Mouse (Mus musculus): ENCODE measurements around the gene Apold1. TPM values are rescaled to one million over a fixed set of nuclear protein-coding genes. Genes with fewer than 3 reads are reported as not detected.
A peak's percentile ranks its signal among the peaks of the same experiment; 100 is the strongest.

The Apold1 gene
- total and polyA plus RNA-seq, 3 experiments: 0.08 to 0.12 TPM; not detected in 1

DNA sequence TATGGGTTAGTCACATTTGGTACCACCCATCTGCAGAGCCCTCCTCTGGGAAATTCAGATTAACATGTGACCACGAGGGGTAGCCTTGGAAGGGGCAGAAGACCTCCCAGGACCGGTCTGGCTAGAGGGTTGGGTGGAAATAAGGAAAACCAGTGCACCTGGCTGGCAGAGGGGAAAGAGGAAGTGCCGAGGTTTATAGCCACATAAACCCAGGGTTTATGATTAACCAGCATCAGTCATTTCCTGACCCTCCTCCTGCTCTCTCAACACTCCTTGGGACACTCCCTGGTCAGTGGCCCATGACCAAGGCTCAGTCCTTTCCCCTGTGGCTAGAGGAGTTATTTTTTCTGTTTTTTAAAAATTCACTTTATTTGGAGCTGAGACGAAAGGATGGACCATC, 47.7 kb downstream of the Apold1 start:
- Histone ChIP-seq H3K36me3 (ENCODE audit: control insufficient read depth in 1 of 2, insufficient read depth in 2 of 2, low read length in 2 of 2) (peaks cover 0 to 17% of the 10 kb centered on the region in 2 experiments; a peak in 2 of 4 replicates), H3K4me1 (ENCODE audit: control insufficient read depth in 1 of 2, insufficient read depth in 2 of 2, low read length in 2 of 2) (peaks cover 4 to 22% of the 10 kb centered on the region in 2 experiments), H3K79me2 (ENCODE audit: control insufficient read depth, insufficient read depth, low read length, poor library complexity) (no peaks in the 10 kb centered on the region)

More for the DNA sequence above, 47.7 kb downstream of the Apold1 start:
- DNase-seq (ENCODE audit: low read depth, low spot score): no peak
- H3K27me3 ChIP-seq (ENCODE audit: control insufficient read depth in 1 of 2, insufficient read depth in 2 of 2, low read length in 2 of 2): no peaks in the 10 kb centered on the region
- no peak overlapping the region for H3K9ac ChIP-seq (ENCODE audit: control insufficient read depth, low read depth, low read length, poor library complexity, severe bottlenecking)
- TF ChIP-seq RCOR1 (IDR thresholded peaks at IDR 0.05; ENCODE audit: low read depth, low read length) (peak; percentile 88), HCFC1 (IDR thresholded peaks at IDR 0.05; ENCODE audit: low read depth, low read length) (no peak)
- H3K9me3 ChIP-seq (replicated peaks; ENCODE audit: insufficient read depth, low read length): no peaks in the 10 kb centered on the region
- no peak overlapping the region for H3K27ac ChIP-seq (ENCODE audit: control insufficient read depth, low read depth, low read length)
- H3K4me3 ChIP-seq (ENCODE audit: control insufficient read depth in 1 of 2, insufficient read depth in 1 of 2, low read depth in 2 of 2, low read length in 2 of 2): no peak overlapping the region

Other genes with a start within 250 kb of the Apold1 start
- gene Dusp16, start 189.1 kb upstream of the Apold1 start, total RNA-seq (2012; rRNA removed): 1.9 and 2.2 TPM in 2 replicates
- 1 to 10 TPM in 1 of 2 experiments, not detected in 1; 6.9 TPM for gene Dusp16, start 189.1 kb upstream of the Apold1 start, polyA plus RNA-seq (2012; ENCODE audit: insufficient read depth in 1 of 2, insufficient read length in 2 of 2, low read depth in 1 of 2, low replicate concordance in 2 of 2, missing spikeins in 1 of 2)
- 1.5 and 2.1 TPM in 2 replicates for gene Crebl2, start 151.6 kb upstream of the Apold1 start, total RNA-seq (2012; rRNA removed)
- gene Crebl2, start 151.6 kb upstream of the Apold1 start, polyA plus RNA-seq (2012; ENCODE audit: insufficient read depth in 1 of 2, insufficient read length in 2 of 2, low read depth in 1 of 2, low replicate concordance in 2 of 2, missing spikeins in 1 of 2): 1 to 10 TPM in 1 of 2 experiments, not detected in 1; 3.7 TPM
- 8.4 and 9.0 TPM in 2 replicates for gene Gpr19, start 83.1 kb upstream of the Apold1 start, total RNA-seq (2012; rRNA removed)
- gene Gpr19, start 83.1 kb upstream of the Apold1 start, polyA plus RNA-seq (2012; ENCODE audit: insufficient read depth in 1 of 2, insufficient read length in 2 of 2, low read depth in 1 of 2, low replicate concordance in 2 of 2, missing spikeins in 1 of 2): 10 to 100 TPM in 1 of 2 experiments, not detected in 1; 11.7 TPM
- 7.7 and 12.0 TPM in 2 replicates for gene Cdkn1b, start 61.3 kb upstream of the Apold1 start, total RNA-seq (2012; rRNA removed)
- 10 to 100 TPM in 1 of 2 experiments, not detected in 1; 21.2 TPM for gene Cdkn1b, start 61.3 kb upstream of the Apold1 start, polyA plus RNA-seq (2012; ENCODE audit: insufficient read depth in 1 of 2, insufficient read length in 2 of 2, low read depth in 1 of 2, low replicate concordance in 2 of 2, missing spikeins in 1 of 2)
- 84.1 and 102 TPM in 2 replicates for gene Ddx47, start 29.9 kb downstream of the Apold1 start, total RNA-seq (2012; rRNA removed)
- gene Ddx47, start 29.9 kb downstream of the Apold1 start, polyA plus RNA-seq (2012; ENCODE audit: insufficient read depth in 1 of 2, insufficient read length in 2 of 2, low read depth in 1 of 2, low replicate concordance in 2 of 2, missing spikeins in 1 of 2): 100 to 1,000 TPM in 1 of 2 experiments, not detected in 1; 117 TPM
- gene Gprc5a, start 83.9 kb downstream of the Apold1 start, total RNA-seq (2012; rRNA removed): not detected in 2 replicates
- gene Gprc5a, start 83.9 kb downstream of the Apold1 start, polyA plus RNA-seq (2012; ENCODE audit: insufficient read depth in 1 of 2, insufficient read length in 2 of 2, low read depth in 1 of 2, low replicate concordance in 2 of 2, missing spikeins in 1 of 2): under 1 TPM in 1 of 2 experiments, not detected in 1; 0.06 TPM
- not detected in 2 replicates for gene Gprc5d, start 136.6 kb downstream of the Apold1 start, total RNA-seq (2012; rRNA removed)
- gene Gprc5d, start 136.6 kb downstream of the Apold1 start, polyA plus RNA-seq (2012; ENCODE audit: insufficient read depth in 1 of 2, insufficient read length in 2 of 2, low read depth in 1 of 2, low replicate concordance in 2 of 2, missing spikeins in 1 of 2): not detected
- gene Fam234b, start 216.3 kb downstream of the Apold1 start, total RNA-seq (2012; rRNA removed): 11.9 and 12.2 TPM in 2 replicates
- 10 to 100 TPM in 1 of 2 experiments, not detected in 1; 20.5 TPM for gene Fam234b, start 216.3 kb downstream of the Apold1 start, polyA plus RNA-seq (2012; ENCODE audit: insufficient read depth in 1 of 2, insufficient read length in 2 of 2, low read depth in 1 of 2, low replicate concordance in 2 of 2, missing spikeins in 1 of 2)
- 8.5 and 16.7 TPM in 2 replicates for gene Hebp1, start 216.3 kb downstream of the Apold1 start, total RNA-seq (2012; rRNA removed)
- 10 to 100 TPM in 1 of 2 experiments, not detected in 1; 25.1 TPM for gene Hebp1, start 216.3 kb downstream of the Apold1 start, polyA plus RNA-seq (2012; ENCODE audit: insufficient read depth in 1 of 2, insufficient read length in 2 of 2, low read depth in 1 of 2, low replicate concordance in 2 of 2, missing spikeins in 1 of 2)